Mouse (Mus musculus): Measurements from ENCODE around the gene Rtn4rl2. TPM values are rescaled to one million over a fixed set of nuclear protein-coding genes. Genes with fewer than 3 reads are reported as not detected.
A peak's percentile ranks its signal among the peaks of the same experiment; 100 is the strongest.

Gene Rtn4rl2
- polyA plus RNA-seq, 1 experiment = not detected

- H3K27ac ChIP-seq (ENCODE audit: insufficient read depth, low read depth, low read length) = no peak overlapping the region
- peak overlapping the region; percentile 56 for H3K4me3 ChIP-seq (ENCODE audit: insufficient read depth, low read depth, low read length)
- under 1% methylated on average over 58 of the region's 58 CpGs for WGBS
- TF ChIP-seq CTCF (IDR thresholded peaks at IDR 0.05; ENCODE audit: insufficient read depth, low read depth, low read length) (no peak), POLR2A (IDR thresholded peaks at IDR 0.05; ENCODE audit: insufficient read depth, low read depth, low read length) (no peak)
- H3K4me1 ChIP-seq (ENCODE audit: control insufficient read depth, insufficient read depth, low read length) = peaks cover 30% of the 10 kb centered on the region
Observed at GRCm38 (mm10) chr2:84887411-84888271, 1.1 kb upstream of the Rtn4rl2 start.

- 1% methylated on average over 39 of the region's 39 CpGs for WGBS
- no peak for TF ChIP-seq POLR2A (IDR thresholded peaks at IDR 0.05; ENCODE audit: insufficient read depth, low read depth, low read length)
- no peak for TF ChIP-seq CTCF (IDR thresholded peaks at IDR 0.05; ENCODE audit: insufficient read depth, low read depth, low read length)
- Histone ChIP-seq H3K27ac (ENCODE audit: insufficient read depth, low read depth, low read length) (no peak overlapping the region), H3K4me3 (ENCODE audit: insufficient read depth, low read depth, low read length) (peak overlapping the region; percentile 56), H3K4me1 (ENCODE audit: control insufficient read depth, insufficient read depth, low read length) (peaks cover 33% of the 10 kb centered on the region)
Observed at GRCm38 (mm10) chr2:84886821-84887281, 341 bp upstream of the Rtn4rl2 start.

- H3K4me3 ChIP-seq (ENCODE audit: insufficient read depth, low read depth, low read length) = no peak overlapping the region
- peaks cover 33% of the 10 kb centered on the region for H3K4me1 ChIP-seq (ENCODE audit: control insufficient read depth, insufficient read depth, low read length)
- WGBS = 20% methylated on average over 23 of the region's 23 CpGs
- no peak overlapping the region for H3K27ac ChIP-seq (ENCODE audit: insufficient read depth, low read depth, low read length)
- TF ChIP-seq CTCF (IDR thresholded peaks at IDR 0.05; ENCODE audit: insufficient read depth, low read depth, low read length) (no peak), POLR2A (IDR thresholded peaks at IDR 0.05; ENCODE audit: insufficient read depth, low read depth, low read length) (no peak)
Observed at GRCm38 (mm10) chr2:84885084-84886055, 1.1 kb downstream of the Rtn4rl2 start.

- no peak overlapping the region for H3K27ac ChIP-seq (ENCODE audit: insufficient read depth, low read depth, low read length)
- no peak for TF ChIP-seq CTCF (IDR thresholded peaks at IDR 0.05; ENCODE audit: insufficient read depth, low read depth, low read length)
- no peak for TF ChIP-seq POLR2A (IDR thresholded peaks at IDR 0.05; ENCODE audit: insufficient read depth, low read depth, low read length)
- WGBS = 63% methylated on average over 4 of the region's 4 CpGs
- peaks cover 33% of the 10 kb centered on the region for H3K4me1 ChIP-seq (ENCODE audit: control insufficient read depth, insufficient read depth, low read length)
- H3K4me3 ChIP-seq (ENCODE audit: insufficient read depth, low read depth, low read length) = no peak overlapping the region
Observed at GRCm38 (mm10) chr2:84884611-84885010, 1.9 kb downstream of the Rtn4rl2 start.

GRCm38 (mm10) chr2:84883942-84884341, 2.6 kb downstream of the Rtn4rl2 start:
- 87% methylated on average over 4 of the region's 4 CpGs for WGBS
- TF ChIP-seq POLR2A (IDR thresholded peaks at IDR 0.05; ENCODE audit: insufficient read depth, low read depth, low read length) (no peak), CTCF (IDR thresholded peaks at IDR 0.05; ENCODE audit: insufficient read depth, low read depth, low read length) (no peak)
- Histone ChIP-seq H3K27ac (ENCODE audit: insufficient read depth, low read depth, low read length) (no peak overlapping the region), H3K4me3 (ENCODE audit: insufficient read depth, low read depth, low read length) (no peak overlapping the region), H3K4me1 (ENCODE audit: control insufficient read depth, insufficient read depth, low read length) (peaks cover 29% of the 10 kb centered on the region)

GRCm38 (mm10) chr2:84883530-84883929, 3.0 kb downstream of the Rtn4rl2 start:
- Histone ChIP-seq H3K4me3 (ENCODE audit: insufficient read depth, low read depth, low read length) (no peak overlapping the region), H3K27ac (ENCODE audit: insufficient read depth, low read depth, low read length) (no peak overlapping the region), H3K4me1 (ENCODE audit: control insufficient read depth, insufficient read depth, low read length) (peaks cover 25% of the 10 kb centered on the region)
- WGBS = 14% methylated on average over 11 of the region's 11 CpGs
- TF ChIP-seq POLR2A (IDR thresholded peaks at IDR 0.05; ENCODE audit: insufficient read depth, low read depth, low read length) (no peak), CTCF (IDR thresholded peaks at IDR 0.05; ENCODE audit: insufficient read depth, low read depth, low read length) (no peak)

GRCm38 (mm10) chr2:84883084-84883483, 3.4 kb downstream of the Rtn4rl2 start:
- WGBS = 12% methylated on average over 6 of the region's 6 CpGs
- no peak for TF ChIP-seq POLR2A (IDR thresholded peaks at IDR 0.05; ENCODE audit: insufficient read depth, low read depth, low read length)
- TF ChIP-seq CTCF (IDR thresholded peaks at IDR 0.05; ENCODE audit: insufficient read depth, low read depth, low read length) = no peak
- H3K4me1 ChIP-seq (ENCODE audit: control insufficient read depth, insufficient read depth, low read length) = peaks cover 23% of the 10 kb centered on the region
- H3K4me3 ChIP-seq (ENCODE audit: insufficient read depth, low read depth, low read length) = no peak overlapping the region
- H3K27ac ChIP-seq (ENCODE audit: insufficient read depth, low read depth, low read length) = no peak overlapping the region

GRCm38 (mm10) chr2:84882606-84883005, 3.9 kb downstream of the Rtn4rl2 start:
- TF ChIP-seq POLR2A (IDR thresholded peaks at IDR 0.05; ENCODE audit: insufficient read depth, low read depth, low read length) (no peak), CTCF (IDR thresholded peaks at IDR 0.05; ENCODE audit: insufficient read depth, low read depth, low read length) (no peak)
- no peak overlapping the region for H3K4me3 ChIP-seq (ENCODE audit: insufficient read depth, low read depth, low read length)
- 12% methylated on average over 23 of the region's 23 CpGs for WGBS
- H3K4me1 ChIP-seq (ENCODE audit: control insufficient read depth, insufficient read depth, low read length) = peaks cover 20% of the 10 kb centered on the region
- H3K27ac ChIP-seq (ENCODE audit: insufficient read depth, low read depth, low read length) = no peak overlapping the region

Data from olfactory bulb, adult 2 months (tissue).